Mouse (Mus musculus) G1E (cell line): Measurements from ENCODE around the gene Pcmt1.

Source experiments
- CTCF ChIP-seq: IDR thresholded peaks from 2 replicates; pipeline ENCODE4 v1.5.1; 2012; ENCODE audit warnings: low read depth, low read length, inconsistent platforms, mixed read lengths
- GATA1 ChIP-seq: IDR thresholded peaks from 2 replicates; pipeline ENCODE4 v1.6.1; 2012; ENCODE audit warnings: borderline replicate concordance, low read length, inconsistent platforms, mixed read lengths
- POLR2AphosphoS5 ChIP-seq: IDR thresholded peaks from 2 replicates; pipeline ENCODE4 v1.6.1; 2012; ENCODE audit warnings: low read depth, low read length, inconsistent platforms; ENCODE audit not compliant: insufficient replicate concordance
- TAL1 ChIP-seq: conservative IDR thresholded peaks from 2 replicates; pipeline ENCODE4 v1.6.1; 2012; ENCODE audit warnings: low read depth, low read length, inconsistent platforms, mixed read lengths

- TF ChIP-seq CTCF (no peak), POLR2AphosphoS5 (no peak), TAL1 (no peak), GATA1 (no peak)
Measured at GRCm38 (mm10) chr10:7645911-7646310, 35.0 kb downstream of the Pcmt1 start.
